Mouse (Mus musculus) spleen, embryonic (tissue): ENCODE results near the gene Acox1.

Experiments used
- CTCF ChIA-PET: fragments of 350-600 bp; sonication (Branson Sonifier 250); formaldehyde crosslinking; loops from one replicate; lab custom pipeline; 2022; lab: Charles Lee

Gene Acox1

DNA sequence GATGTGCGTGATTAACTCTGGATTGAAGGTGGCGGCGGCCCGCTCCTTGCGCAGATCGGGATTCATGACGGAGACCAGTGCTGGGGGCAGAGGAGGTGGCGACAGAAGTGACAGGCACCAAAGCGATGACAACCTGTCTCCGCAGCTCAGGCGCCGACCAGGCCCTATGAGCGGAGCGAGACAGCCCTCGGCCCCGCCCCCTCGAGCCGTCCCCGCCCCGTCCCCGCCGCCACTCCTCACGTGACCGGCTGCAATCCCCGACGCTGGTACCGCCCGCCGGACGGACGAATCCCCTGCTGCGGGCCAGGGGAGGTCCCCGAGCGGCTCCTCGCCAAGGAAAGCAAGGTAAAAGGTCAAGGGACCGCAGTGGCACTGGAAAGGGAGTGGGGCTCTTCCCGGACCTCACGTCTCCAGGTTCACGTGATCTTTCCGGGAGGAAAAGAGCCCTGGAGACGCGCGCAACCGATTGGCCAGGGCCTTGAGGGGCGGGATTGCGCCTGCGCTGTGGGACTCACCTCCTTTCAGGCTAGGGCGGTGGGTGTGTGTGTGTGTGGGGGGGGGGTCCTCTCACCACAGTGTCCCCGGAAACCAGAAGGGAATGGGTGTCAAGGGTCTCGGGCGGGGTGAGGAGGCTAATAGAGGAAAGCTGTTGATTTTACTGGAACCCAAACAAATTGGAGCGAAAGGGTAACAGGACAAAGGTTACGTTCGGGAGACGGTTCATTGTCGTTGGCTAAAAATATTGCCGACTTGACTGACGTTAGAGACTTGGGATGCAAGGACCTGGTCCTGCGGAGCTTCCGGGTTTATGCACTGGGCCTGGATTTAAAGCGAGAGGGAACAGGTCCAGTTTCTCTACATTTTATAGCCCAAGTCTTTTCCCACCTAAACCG lies at the start of gene Acox1, which contains the start of gene Ten1:
TSS of gene Acox1 (minus strand) at position 407 of the 893 bp plus-strand sequence.
TSS of gene Ten1 (plus strand) at position 217 of the 893 bp plus-strand sequence.
- CTCF ChIA-PET, result interaction anchor here (0.7 kb wide), 2 partner anchors 103 to 500 kb away, joined by 3 read pairs; no protein-coding TSS in a partner anchor

- CTCF ChIA-PET, result interaction anchor here (0.6 kb wide), 1 partner anchor 18 kb away, joined by 4 read pairs; no protein-coding TSS in a partner anchor
These were observed 48.8 kb upstream of the Acox1 start for GRCm38 (mm10) chr11:116247502-116248222.

- CTCF ChIA-PET, result no interaction called here
These were observed 46.8 kb upstream of the Acox1 start for GRCm38 (mm10) chr11:116245616-116246015.

DNA sequence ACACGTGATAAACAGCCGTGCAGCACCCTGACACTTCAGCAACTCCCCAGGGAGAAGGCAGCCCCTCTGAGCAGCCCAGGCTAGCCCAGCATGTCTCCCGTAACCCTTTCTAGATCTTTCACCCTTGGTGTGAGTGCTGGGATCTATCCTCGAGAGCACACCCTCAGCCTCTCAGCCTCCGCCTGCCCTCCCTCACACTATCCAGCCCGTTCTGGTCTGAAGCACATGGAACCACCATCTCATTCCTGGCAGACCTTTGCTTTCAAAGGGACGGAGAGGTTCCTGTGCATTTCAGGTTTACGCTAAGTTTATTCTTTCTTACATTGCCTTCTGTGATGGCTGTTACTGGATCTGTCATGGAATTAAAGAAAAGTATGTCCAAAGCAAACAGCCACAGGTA lies 45.7 kb upstream of the Acox1 start:
- CTCF ChIA-PET, result interaction anchor here (0.6 kb wide), 1 partner anchor 364 kb away, joined by 3 read pairs; no protein-coding TSS in a partner anchor

DNA sequence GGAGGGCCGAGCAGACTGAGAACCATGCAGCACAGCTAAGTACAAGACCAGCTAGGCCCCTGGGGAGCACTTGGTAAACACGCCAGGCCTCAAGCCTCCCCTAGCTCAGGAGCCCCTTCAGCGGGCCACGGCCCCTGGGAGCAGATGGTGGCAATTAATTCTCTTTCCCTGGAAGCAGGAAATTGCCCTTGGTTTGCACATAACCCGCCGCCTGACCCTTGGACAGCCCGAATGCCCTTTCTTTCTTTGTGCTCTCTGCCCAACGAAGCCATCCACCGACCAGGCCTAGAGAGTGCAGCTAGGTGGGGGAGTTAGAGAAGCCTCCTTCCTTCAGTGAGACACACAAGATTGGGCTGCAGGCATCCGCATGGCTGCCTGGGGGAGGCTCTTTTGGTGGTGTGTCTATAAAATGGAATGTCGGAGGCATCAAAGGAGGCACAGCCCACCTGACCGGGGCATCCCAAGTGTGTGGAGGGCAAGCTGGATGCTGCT lies 42.9 kb upstream of the Acox1 start:
- CTCF ChIA-PET, result interaction anchor here (0.6 kb wide), 1 partner anchor 100 kb away, joined by 3 read pairs; no protein-coding TSS in a partner anchor

GRCm38 (mm10) chr11:116239797-116240196 lies 41.0 kb upstream of the Acox1 start:
- CTCF ChIA-PET, result no interaction called here

DNA sequence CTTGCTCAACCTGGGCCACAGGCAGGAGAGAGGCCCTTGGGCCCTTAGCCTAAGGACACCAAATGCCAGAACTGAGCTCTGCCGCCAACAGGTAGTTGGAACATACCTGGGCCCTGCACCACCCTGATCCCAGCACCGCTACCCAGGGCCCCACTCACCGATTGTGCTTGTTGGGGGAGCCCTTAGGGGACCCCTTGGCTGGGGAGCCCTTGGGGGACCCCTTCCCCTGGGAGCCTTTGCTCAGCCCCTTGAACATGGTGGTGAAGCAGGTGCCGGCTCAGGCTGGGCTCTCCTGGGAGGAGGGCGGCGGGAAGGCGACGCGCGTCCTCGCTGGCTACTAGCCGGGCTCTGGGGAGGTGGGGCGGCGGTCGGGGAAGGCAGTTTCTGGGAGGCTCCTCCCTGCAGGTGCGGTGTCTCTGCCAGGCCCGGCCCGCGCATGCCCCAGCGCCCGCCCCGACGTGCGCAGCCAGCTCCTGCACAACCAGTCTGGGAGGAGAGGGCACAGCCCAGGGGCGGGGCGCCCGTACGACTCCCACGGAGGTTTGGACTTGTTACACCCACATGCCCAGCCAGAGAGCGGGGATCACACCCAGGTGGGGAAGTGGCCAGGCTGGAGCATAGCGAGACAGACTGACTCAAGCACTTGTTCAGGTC lies 39.0 kb upstream of the Acox1 start, which contains the start of gene Evpl:
TSS of gene Evpl (minus strand) at position 336 of the 654 bp plus-strand sequence.
- CTCF ChIA-PET, result no interaction called here

GRCm38 (mm10) chr11:116234901-116235300 lies 36.1 kb upstream of the Acox1 start:
- CTCF ChIA-PET, result no interaction called here

DNA sequence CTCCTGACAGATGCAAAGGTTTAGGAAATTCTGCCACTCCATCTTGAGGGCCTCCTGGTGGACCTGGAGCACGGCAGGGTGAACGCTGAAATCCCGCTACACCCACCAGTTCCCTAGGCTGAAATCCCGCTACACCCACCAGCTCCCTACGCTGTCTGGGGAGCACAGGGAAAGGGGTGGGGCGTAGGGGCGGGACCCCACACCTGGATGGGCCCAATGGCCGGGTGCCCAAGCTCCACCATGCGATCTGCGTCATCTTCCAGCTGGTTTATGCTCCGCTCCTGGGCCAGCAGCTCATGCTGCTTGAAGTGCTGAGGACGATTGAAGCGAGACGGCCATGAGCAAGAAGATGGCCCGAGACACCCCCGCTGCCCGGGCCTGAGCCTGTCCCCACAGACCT lies 33.6 kb upstream of the Acox1 start:
- CTCF ChIA-PET, result no interaction called here

- CTCF ChIA-PET, result no interaction called here
These were observed 29.9 kb upstream of the Acox1 start for GRCm38 (mm10) chr11:116228699-116229098.

DNA sequence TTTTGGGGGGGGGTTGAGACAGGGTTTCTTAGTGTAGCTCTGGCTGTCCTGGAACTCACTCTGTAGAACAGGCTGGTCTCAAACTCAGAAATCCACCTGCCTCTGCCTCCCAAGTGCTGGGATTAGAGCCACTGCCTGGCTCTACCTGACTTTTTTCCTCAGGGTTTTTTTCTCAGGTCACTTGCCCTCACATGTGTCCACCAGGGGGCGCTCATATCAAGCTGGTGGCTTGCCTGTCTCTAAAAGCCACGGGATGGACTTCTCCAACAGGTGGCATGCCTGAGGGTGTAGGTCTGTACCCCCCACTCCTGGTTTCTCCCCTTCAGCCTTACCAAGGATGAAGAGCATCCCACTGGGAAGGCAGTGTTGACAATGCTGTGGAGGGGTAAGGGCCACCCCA lies 27.6 kb upstream of the Acox1 start:
- CTCF ChIA-PET, result interaction anchor here (0.6 to 0.7 kb wide), 2 partner anchors 698 to 749 kb away, joined by 3 to 4 read pairs; no protein-coding TSS in a partner anchor

- CTCF ChIA-PET, result no interaction called here
These were observed 23.9 kb upstream of the Acox1 start for GRCm38 (mm10) chr11:116222740-116223059.

- CTCF ChIA-PET, result no interaction called here
These were observed 23.3 kb upstream of the Acox1 start for GRCm38 (mm10) chr11:116221931-116222739.

DNA sequence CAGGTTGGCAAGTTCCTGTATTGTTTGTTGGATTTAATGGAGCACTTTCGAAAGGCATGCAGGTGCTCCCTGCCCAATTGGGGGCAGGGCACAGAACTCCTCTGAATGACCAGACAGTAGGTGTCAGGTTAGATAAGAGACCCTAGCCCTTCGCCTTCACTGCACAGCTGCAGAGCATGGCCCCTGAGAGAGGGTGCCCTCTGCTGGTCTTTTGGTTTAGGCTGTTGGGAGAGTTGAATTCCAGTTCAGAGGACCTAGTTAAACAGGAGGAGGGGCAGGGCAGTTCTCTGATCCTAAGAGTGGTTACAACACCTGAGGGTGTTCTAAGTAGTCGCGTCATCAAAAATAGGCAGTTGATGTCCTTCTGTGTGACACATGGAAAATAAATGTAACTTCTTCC lies 21.0 kb upstream of the Acox1 start:
- CTCF ChIA-PET, result no interaction called here

DNA sequence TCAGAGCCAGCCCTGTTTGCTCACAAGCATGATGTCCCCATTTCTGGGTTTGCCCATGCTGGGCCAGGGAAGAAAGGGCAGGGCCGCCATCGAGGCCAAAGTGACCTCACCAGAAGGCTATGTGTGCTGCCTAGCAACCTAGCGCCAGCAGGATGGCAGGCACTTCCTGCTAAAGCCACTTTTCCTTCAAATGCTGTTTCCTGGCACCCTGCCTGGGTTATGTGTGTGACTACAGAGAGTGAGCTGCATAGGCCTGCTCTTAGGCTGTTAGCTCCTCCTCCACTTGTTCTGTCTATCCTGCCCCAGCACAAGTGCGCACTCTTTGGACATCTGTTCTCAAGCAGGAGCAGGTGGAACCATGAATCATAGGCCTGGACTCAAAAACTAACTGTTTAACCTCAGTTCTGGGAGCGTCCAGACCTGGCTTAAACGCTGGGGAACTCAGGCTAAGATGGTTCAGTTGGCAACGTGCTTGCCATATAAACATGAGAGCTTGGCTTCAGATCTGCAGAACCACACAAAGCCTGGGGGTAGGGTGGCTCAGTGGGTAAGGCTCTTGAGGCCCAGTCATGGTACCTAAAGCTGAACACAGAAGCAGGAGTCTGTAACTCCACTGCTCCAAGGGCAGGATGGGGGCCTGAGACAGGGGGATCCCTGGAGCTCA lies 20.0 kb upstream of the Acox1 start:
- CTCF ChIA-PET, result no interaction called here

- CTCF ChIA-PET, result no interaction called here
These were observed 19.4 kb upstream of the Acox1 start for GRCm38 (mm10) chr11:116218263-116218662.

DNA sequence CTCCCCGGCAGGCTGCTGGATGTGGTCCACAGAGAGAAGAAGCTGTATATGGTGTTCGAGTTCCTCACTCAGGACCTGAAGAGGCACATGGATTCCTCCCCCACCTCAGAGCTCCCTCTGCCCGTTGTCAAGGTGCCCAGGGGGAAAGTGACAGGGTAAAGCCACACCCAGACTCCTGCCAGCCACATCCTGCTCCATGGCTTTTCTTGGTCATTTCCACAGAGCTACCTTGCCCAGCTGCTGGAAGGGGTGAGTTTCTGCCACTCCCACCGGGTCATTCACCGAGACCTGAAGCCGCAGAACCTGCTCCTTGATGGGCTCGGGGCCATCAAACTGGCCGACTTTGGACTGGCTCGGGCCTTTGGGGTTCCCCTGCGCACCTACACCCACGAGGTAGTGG lies 17.7 kb upstream of the Acox1 start:
- CTCF ChIA-PET, result no interaction called here

DNA sequence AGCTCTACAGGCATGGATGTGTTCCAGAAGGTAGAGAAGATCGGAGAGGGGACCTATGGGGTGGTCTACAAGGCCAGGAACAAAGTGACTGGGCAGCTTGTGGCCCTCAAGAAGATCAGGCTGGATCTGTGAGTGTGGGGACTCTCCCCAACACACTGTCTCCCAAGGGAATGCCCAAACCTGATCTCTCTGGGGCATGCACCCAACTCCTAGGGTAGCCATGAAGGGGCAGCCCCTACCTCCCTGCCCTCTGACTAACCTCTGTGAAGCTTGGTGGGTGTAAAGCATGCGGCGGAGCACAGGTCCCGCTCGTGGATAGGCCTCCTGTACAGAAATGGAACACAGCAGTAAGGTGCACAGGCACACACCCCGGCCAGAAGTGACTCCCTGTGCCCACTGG lies 17.1 kb upstream of the Acox1 start:
- CTCF ChIA-PET, result no interaction called here

DNA sequence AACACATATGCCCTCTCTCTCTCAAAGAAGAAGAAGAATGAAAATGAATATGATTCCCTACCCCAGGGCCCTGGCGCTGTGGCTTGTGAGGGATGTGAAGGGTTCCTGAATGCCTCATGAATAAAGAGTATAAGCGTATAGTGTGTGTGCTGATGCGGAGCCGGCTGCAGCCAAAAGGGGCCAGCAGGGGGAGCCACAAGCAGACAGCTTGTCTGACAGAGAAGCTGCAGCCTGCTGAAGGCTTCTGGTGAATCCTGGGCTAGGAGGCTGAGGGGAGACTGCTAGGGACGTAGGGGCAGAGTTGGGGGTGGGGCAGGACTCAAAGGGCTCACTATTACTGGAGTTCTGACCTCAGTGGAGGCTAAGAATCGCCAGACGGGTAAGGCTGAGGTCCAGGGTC lies 16.3 kb upstream of the Acox1 start:
- CTCF ChIA-PET, result no interaction called here

DNA sequence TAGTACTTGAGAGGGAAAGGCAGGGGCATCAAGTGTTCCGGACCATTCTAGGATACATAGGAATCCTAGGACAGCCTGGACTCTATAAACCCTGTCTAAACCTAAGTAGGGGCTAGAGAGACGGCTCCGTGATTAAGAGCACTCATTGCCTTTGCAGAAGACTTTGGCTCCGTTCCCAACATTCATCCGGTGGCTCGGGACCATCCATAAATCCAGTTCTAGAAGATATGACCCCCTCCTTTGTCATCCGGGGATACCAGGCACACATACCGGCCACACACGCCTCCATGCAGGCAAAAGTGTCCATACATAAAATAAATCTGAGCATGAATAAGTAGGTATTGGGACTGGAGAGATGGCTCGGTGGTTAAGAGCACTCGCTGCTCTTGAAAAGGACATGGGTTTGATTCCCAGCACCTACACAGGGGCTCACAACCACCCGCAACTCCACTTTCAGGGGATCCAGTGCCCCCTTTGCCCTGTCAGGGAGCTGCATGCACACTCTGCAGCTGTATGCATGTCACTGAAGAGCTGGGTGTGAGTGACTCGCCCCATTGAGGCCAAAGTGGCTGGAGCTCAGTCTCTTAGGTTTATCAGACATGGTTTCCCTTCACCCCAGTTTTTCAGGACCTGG lies 15.1 kb upstream of the Acox1 start:
- CTCF ChIA-PET, result no interaction called here
